Mouse (Mus musculus) embryonic facial prominence, embryonic 11.5 days (tissue): ENCODE data around the gene Tmem19. TPM values are rescaled to one million over a fixed set of nuclear protein-coding genes. Genes with fewer than 3 reads are reported as not detected.
"Not testable (repeated sequence)": the region's sequence is repeated elsewhere in the genome, so short reads cannot be mapped to it uniquely, and the experiment has no call there.

ENCODE experiments used
- ATAC-seq: fragments of 200-750 bp; cut with Nextera tagmentation; replicated peaks from 2 replicates; pipeline ENCODE4 v1.8.0; 2017; ENCODE audit warnings: low read depth; ENCODE audit not compliant: insufficient number of reproducible peaks, low FRiP score, low TSS enrichment
- DNase-seq: peaks from one replicate; pipeline ENCODE4 v3.0.0-alpha.2; 2015; ENCODE audit warnings: low spot score
- H3K27ac ChIP-seq: fragments of 300-500 bp; sonication (generic); replicated peaks from 2 replicates; pipeline ENCODE4 v1.5.1; 2014; ENCODE audit warnings: mild to moderate bottlenecking, low read depth, low read length, control low read depth
- H3K27me3 ChIP-seq: fragments of 300-500 bp; sonication (generic); 2 replicates; pipeline ENCODE4 v1.6.1; 2014; ENCODE audit warnings: mild to moderate bottlenecking, low read length, moderate library complexity, mixed read lengths; ENCODE audit not compliant: control insufficient read depth, insufficient read depth
- H3K36me3 ChIP-seq: fragments of 300-500 bp; sonication (generic); replicated peaks from 2 replicates; pipeline ENCODE4 v1.6.1; 2014; ENCODE audit warnings: low read depth, mild to moderate bottlenecking, low read length, moderate library complexity, mixed read lengths; ENCODE audit not compliant: control insufficient read depth, insufficient read depth
- H3K4me1 ChIP-seq: fragments of 300-500 bp; sonication (generic); 2 replicates; pipeline ENCODE4 v1.6.1; 2014; ENCODE audit warnings: low read length, mixed read lengths; ENCODE audit not compliant: control insufficient read depth, insufficient read depth
- H3K4me2 ChIP-seq: fragments of 300-500 bp; sonication (generic); 2 replicates; pipeline ENCODE4 v1.6.1; 2014; ENCODE audit warnings: low read depth, mild to moderate bottlenecking, control low read depth, low read length, moderate library complexity
- H3K4me3 ChIP-seq: fragments of 300-500 bp; sonication (generic); 2 replicates; pipeline ENCODE4 v1.5.1; 2014; ENCODE audit warnings: low read depth, low read length, control low read depth
- H3K9ac ChIP-seq: fragments of 300-500 bp; sonication (generic); replicated peaks from 2 replicates; pipeline ENCODE4 v1.6.1; 2014; ENCODE audit warnings: mild to moderate bottlenecking, control low read depth, low read length
- H3K9me3 ChIP-seq: fragments of 300-500 bp; sonication (generic); replicated peaks from 2 replicates; pipeline ENCODE4 v1.6.1; 2016; ENCODE audit warnings: mild to moderate bottlenecking, low read length, inconsistent platforms, mixed read lengths; ENCODE audit not compliant: control insufficient read depth
- WGBS: fragments of 180-500 bp; shearing (Covaris S2); extraction: QIAGEN DNeasy Blood & Tissue Kit; methylation state at CpG from one replicate; pipeline ENCODE4 v1.1.7; 2014; 5-methylcytosine and 5-hydroxymethylcytosine counted together
- polyA plus RNA-seq: library from polyadenylated mRNA; unstranded; fragments of >200 nt; fragmentation: Nextera tagmentation; extraction: Ambion mirVana; gene quantifications from 2 replicates; pipeline ENCODE4 v1.2.1, GENCODE M21; 2014

The Tmem19 gene
- polyA plus RNA-seq, 1 experiment from 2014 or later = 36.4 TPM

DNA sequence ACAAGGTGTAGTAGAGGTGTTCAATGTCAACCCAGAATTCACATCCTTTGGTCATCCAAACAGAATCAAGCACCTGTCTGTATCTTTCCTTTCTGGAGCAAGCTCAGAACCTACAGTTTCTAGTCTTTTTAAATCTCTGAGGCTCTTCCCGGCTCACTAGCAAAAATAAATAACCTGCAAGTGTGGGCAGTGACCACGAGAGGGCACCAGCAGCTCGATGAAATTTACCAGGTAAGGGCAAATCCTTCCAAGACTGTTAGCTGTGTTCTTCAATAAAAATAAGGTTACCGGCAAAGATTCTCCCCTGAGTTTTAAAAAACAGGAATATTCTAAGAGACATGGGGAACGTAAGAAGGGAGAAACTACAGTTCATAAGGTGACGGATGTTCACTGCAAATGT lies 39.0 kb downstream of the Tmem19 start:
- WGBS = 12% methylated on average over 6 of the region's 6 CpGs
- no peak for ATAC-seq
- Histone ChIP-seq H3K4me1 (no peaks in the 10 kb centered on the region), H3K9ac (no peak overlapping the region), H3K27ac (no peak overlapping the region), H3K36me3 (no peaks in the 10 kb centered on the region), H3K4me2 (no peak overlapping the region), H3K27me3 (no peaks in the 10 kb centered on the region), H3K9me3 (no peaks in the 10 kb centered on the region), H3K4me3 (no peak overlapping the region)
- DNase-seq = peak; percentile 80

- no peak overlapping the region for H3K4me2 ChIP-seq
- no peak for ATAC-seq
- no peaks in the 10 kb centered on the region for H3K4me1 ChIP-seq
- H3K4me3 ChIP-seq = no peak overlapping the region
- H3K9ac ChIP-seq = no peak overlapping the region
- H3K36me3 ChIP-seq = no peaks in the 10 kb centered on the region
- no peak for DNase-seq
- H3K27ac ChIP-seq = no peak overlapping the region
- H3K27me3 ChIP-seq = no peaks in the 10 kb centered on the region
- WGBS = 75% methylated on average over 5 of the region's 5 CpGs
- no peaks in the 10 kb centered on the region for H3K9me3 ChIP-seq
These were observed 40.8 kb downstream of the Tmem19 start for GRCm38 (mm10) chr10:115321317-115322035.

DNA sequence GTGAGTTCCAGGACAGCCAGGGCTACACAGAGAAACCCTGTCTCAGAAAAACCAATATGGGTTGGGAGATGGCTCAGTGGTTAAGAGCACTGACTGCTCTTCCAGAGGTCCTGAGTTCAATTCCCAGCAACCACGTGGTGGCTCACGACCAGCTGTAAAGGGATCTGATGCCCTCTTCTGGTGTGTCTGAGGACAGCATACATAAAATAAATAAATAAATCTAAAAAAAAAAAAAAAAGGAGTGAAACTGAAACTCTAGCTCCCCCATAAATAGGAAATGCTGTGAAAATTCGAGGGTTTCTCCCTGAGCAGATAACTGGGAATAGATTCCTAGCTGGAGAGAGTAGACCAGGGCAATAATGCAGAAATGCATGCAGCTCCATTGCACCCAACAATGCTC lies 43.9 kb downstream of the Tmem19 start:
- not testable (repeated sequence) for H3K4me2 ChIP-seq, H3K27me3 ChIP-seq, H3K4me1 ChIP-seq, H3K36me3 ChIP-seq, ATAC-seq, H3K27ac ChIP-seq, H3K4me3 ChIP-seq, H3K9me3 ChIP-seq, DNase-seq, H3K9ac ChIP-seq
- 59% methylated on average over 3 of the region's 3 CpGs for WGBS

GRCm38 (mm10) chr10:115316313-115316712 lies 46.0 kb downstream of the Tmem19 start:
- DNase-seq (peak; percentile 17), ATAC-seq (no peak)
- H3K27me3 ChIP-seq = no peaks in the 10 kb centered on the region
- no peaks in the 10 kb centered on the region for H3K36me3 ChIP-seq
- H3K4me3 ChIP-seq = peak overlapping the region; percentile 85; the same call in 1 of the 2 replicates
- H3K27ac ChIP-seq = no peak overlapping the region
- H3K4me1 ChIP-seq = no peaks in the 10 kb centered on the region; the same call in 1 of the 2 replicates
- H3K9me3 ChIP-seq = no peaks in the 10 kb centered on the region
- WGBS = 62% methylated on average over 11 of the region's 11 CpGs
- peak overlapping the region; percentile 87; the same call in 1 of the 2 replicates for H3K9ac ChIP-seq
- peak overlapping the region; percentile 76; the same call in 1 of the 2 replicates for H3K4me2 ChIP-seq

- WGBS = under 1% methylated on average over 43 of the region's 48 CpGs
- peak within 1 kb of the TSS; percentile 87 for H3K27ac ChIP-seq
- H3K4me3 ChIP-seq = peak within 1 kb of the TSS; percentile 85
- H3K4me2 ChIP-seq = peak within 1 kb of the TSS; percentile 86
- peak; percentile 94 for DNase-seq
- peak; percentile 88 for ATAC-seq
- H3K9me3 ChIP-seq = no peaks in the 10 kb centered on the region
- no peaks in the 10 kb centered on the region for H3K27me3 ChIP-seq
- H3K9ac ChIP-seq = peak within 1 kb of the TSS; percentile 87
- H3K4me1 ChIP-seq = no peaks in the 10 kb centered on the region; the same call in 1 of the 2 replicates
- no peaks in the 10 kb centered on the region for H3K36me3 ChIP-seq
These were observed 46.7 kb downstream of the Tmem19 start, which contains the start of gene Rab21 for GRCm38 (mm10) chr10:115315473-115316171. Gene Rab21, minus strand, starts transcription at chr10:115315594.

DNA sequence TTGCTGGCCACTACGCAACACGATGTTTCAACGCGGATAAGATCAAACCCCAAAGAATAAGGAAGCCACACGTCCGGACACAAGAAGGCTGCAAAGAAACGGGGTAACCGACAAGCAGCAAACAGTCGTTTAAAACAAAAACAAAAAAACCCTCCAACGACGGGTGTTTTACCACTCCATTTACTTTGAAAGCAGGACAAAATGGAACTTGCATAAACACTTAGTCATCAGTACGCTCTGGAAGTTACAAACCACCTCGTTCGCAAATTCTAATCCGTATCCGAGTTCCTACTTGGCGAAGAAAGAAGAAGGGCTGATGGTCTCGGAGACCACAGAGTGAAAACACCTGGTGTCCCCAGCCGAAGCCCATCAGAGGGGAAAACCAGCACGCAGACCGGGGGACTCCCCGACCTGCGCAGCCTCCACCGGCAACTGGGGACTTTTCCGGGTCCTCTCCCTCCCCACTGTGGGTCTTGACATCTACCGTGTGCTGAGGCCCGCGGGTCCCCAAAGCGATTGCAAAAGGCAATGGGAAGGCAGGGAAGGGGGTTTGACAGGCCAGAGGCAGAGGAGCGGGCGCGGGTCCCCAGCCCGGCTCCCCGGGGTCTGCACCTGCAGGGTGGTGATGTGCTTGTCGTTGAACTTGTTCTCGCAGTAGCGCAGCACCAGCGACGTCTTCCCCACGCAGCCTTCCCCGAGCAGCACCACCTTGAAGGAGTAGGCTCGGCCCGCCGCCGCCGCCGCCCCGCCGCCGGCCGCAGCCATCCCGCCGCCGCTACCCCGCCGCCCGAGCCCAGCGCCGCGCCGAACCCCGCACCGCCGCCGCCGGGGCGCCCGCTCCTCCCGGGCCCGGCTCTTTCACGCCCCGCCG lies 47.5 kb downstream of the Tmem19 start:
- H3K9ac ChIP-seq = peak overlapping the region; percentile 87
- WGBS = 3% methylated on average over 50 of the region's 73 CpGs
- peak overlapping the region; percentile 87 for H3K27ac ChIP-seq
- no peaks in the 10 kb centered on the region for H3K9me3 ChIP-seq
- DNase-seq (peak; percentile 19), ATAC-seq (peak; percentile 61)
- H3K36me3 ChIP-seq = no peaks in the 10 kb centered on the region
- H3K4me1 ChIP-seq = no peaks in the 10 kb centered on the region; the same call in 1 of the 2 replicates
- no peaks in the 10 kb centered on the region for H3K27me3 ChIP-seq
- peak overlapping the region; percentile 85 for H3K4me3 ChIP-seq
- H3K4me2 ChIP-seq = peak overlapping the region; percentile 86

- Histone ChIP-seq H3K9ac (peak overlapping the region; percentile 15; the same call in 1 of the 2 replicates), H3K9me3 (no peaks in the 10 kb centered on the region)
- ATAC-seq = no peak
These were observed 48.1 kb downstream of the Tmem19 start for GRCm38 (mm10) chr10:115314287-115314581.

More at GRCm38 (mm10) chr10:115314287-115314581, 48.1 kb downstream of the Tmem19 start:
- DNase-seq = no peak
- Histone ChIP-seq H3K4me3 (peak overlapping the region; percentile 85), H3K27me3 (no peaks in the 10 kb centered on the region), H3K27ac (no peak overlapping the region), H3K4me2 (peak overlapping the region; percentile 86), H3K36me3 (no peaks in the 10 kb centered on the region), H3K4me1 (no peaks in the 10 kb centered on the region; the same call in 1 of the 2 replicates)
- 36% methylated on average over 6 of the region's 6 CpGs for WGBS
